Mouse (Mus musculus) lung, adult 2 months (tissue): ENCODE data around the gene Rab29.

Source experiments
- CTCF ChIP-seq: fragments of 200-500 bp; IDR thresholded peaks from 2 replicates; pipeline ENCODE4 v1.5.1; 2011; ENCODE audit warnings: mild to moderate bottlenecking, low read length, control low read depth; ENCODE audit not compliant: insufficient read depth
- POLR2A ChIP-seq: fragments of 200-500 bp; IDR thresholded peaks from 2 replicates; pipeline ENCODE4 v1.6.1; 2011; ENCODE audit warnings: low read depth, mild to moderate bottlenecking, control low read depth, low read length, borderline replicate concordance; ENCODE audit errors: extremely low read depth

- TF ChIP-seq CTCF (no peak), POLR2A (no peak)
Measured at GRCm38 (mm10) chr1:131861811-131862210, 5.2 kb upstream of the Rab29 start.
